Mouse (Mus musculus): ENCODE results near the gene Il9.

- TF ChIP-seq MYOD1 (IDR thresholded peaks at IDR 0.05; ENCODE audit: control insufficient read depth in 1 of 3, insufficient read length in 2 of 3, low read depth in 2 of 3) = no peak
- no peak for TF ChIP-seq POLR2A (IDR thresholded peaks at IDR 0.05; ENCODE audit: insufficient read length, low read depth)
- no peak for TF ChIP-seq TCF12 (IDR thresholded peaks at IDR 0.05; ENCODE audit: insufficient read depth, poor library complexity, severe bottlenecking)
- no peak for TF ChIP-seq REST (IDR thresholded peaks at IDR 0.05; ENCODE audit: insufficient read depth, insufficient read length)
- no peak for TF ChIP-seq POLR2AphosphoS2 (IDR thresholded peaks at IDR 0.05; ENCODE audit: insufficient read length, low read depth)
Observed at GRCm38 (mm10) chr13:56528281-56528680, 46.2 kb upstream of the Il9 start.
